Mouse (Mus musculus) layer of hippocampus, postnatal 10 days (tissue): ENCODE measurements at regions not wholly inside any gene's neighbourhood (a gene's known extent, or its start where the extent isn't known, plus 50 kb on each side); places are given as distances from the start of the nearest gene placed in this dataset.
A peak's percentile ranks its signal among the peaks of the same experiment; 100 is the strongest.

Experiments used
- DNase-seq, 2 experiments: peaks; one replicate each; pipeline ENCODE4 v3.0.0; 2021; ENCODE audit warnings: low spot score in 2 of 2

DNA sequence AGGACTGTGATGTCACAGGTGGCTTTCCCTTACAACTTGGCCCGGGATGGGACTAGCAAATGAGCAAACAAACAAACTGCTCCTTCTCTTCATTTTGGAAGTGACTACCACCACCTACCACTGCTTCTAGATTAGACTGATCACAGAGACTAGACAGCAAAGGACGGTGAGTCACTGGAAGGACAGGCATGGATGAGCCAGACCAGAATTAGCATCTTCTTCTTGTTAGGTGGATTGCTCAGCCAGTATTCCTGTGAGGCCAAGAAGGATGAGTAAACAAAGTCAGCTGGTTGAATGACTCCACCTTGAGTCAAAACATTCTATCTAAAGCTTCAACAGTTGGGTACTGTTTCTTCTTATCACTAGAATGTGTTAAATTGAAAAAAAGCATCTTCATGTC lies 385.1 kb upstream of the Mon1b start:
- no peak for DNase-seq

DNA sequence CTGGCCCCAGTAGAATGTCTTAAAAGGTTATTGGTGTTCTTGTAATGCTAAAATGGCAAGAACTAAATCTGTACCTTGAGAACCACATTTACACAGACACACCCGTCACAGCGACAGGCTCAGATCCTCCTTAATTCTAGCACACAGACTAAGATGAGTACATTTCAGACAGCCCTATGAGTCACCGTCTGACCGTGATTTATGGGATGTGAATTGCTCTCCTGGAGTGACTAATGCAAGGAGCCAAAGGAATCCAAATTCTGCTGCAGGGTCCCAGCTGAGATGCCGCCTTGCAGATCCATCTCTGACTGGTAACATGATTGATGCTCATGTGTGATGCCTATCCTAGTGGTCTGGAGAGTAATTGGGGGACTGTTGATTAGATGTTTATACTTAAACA lies 381.3 kb upstream of the Mon1b start:
- DNase-seq: no peak

DNA sequence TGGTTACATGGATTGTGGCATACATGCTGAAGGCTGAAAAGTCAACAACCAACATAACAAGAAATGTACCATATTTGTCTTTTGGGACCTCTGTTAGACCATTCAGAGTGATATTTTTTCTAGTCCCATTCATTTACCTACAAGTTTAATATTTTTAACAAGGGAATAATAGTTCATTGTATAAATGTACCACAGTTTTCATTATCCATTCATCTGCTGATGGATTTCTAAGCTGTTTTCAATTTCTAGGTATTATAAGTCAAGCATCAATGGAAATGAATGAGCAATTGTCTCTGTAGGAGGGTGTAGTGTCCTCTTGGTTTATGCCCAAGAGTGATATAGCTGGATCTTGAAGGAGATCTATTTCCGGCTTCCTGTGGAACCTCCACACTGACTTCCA lies 375.9 kb upstream of the Mon1b start:
- no peak for DNase-seq

DNA sequence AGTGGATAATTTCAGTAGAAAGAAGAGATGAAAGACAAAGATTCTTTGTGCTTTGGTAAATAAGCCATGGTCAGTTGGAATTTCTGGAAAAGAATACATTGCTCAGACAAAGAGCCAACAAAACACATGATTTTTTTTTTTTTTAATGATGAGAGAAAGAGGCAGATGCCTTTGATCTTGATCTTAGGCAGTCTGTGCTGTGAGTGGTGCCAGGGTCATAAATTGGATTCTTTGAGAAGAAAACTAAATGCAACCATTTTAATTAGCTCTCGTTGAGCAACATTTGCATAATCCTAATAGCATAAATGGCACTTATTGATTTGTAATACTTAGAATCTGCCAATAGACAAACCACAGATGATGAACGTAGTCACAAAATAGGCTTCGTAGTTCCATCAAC lies 372.1 kb upstream of the Mon1b start:
- no peak for DNase-seq

DNA sequence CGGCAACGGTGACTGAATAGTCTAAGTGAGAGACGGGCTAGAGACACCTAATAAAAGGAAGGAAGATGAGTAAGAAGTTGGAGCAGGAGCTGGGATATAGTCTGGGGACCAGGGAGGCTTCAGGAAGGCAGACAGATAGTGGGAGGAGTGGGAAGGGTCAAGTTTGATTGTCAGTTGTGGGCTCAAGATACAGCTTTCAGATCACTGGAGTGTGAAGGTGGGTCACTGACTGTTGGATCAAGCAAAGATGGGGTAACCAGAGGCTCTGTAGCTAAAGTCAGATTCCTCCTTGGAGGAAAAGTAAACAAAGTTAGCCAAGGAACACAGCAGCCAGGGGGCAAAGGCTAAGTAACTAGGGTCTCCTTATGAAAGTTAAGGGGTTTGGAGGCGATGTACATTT lies 364.1 kb upstream of the Mon1b start:
- no peak for DNase-seq

DNA sequence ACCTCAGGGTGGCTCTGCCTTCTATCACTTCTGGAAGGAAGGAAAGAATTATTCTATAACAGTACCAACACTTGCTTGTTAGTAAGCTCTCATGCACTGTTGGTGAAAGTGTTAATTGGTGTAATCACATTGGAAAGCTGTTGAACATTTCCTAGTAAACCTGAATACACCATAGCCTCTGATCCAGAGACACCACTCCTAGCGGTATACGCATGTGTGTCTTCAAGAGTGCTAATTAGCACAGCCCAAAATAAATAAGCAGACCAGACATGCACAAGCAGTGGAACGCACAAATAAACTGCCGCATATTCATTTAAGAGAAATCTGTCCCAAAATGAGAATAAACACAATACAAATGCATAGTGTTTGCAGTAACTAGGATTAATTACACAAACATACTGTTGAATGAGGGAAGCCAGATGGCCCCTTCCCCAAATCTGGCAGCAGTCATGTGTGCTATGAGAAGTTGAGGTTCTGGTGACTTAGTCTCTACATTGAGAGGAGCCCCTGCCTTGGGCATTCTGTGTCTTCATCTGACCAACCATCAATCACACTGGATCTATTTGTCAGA lies 335.0 kb upstream of the Mon1b start:
- DNase-seq: no peak

DNA sequence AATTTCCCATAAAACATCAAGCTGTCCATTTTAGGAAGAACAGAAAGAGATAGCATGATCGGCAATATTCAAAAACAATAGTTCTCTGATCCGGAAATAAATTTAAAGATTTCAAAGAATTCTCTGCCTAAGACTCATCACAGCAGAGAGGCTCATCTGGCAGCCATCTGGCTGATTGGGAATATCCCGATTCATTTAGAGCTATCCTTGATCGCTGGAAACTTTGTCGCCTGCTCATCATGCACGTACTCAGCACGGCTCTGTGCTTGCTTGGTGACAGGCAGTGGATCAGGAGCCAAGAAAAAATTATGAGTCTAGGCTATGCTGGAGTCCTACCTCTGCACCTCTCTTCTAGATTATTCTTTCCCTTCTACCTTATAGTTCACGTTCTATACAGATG lies 332.0 kb upstream of the Mon1b start:
- peak; percentile 12 to 24 for DNase-seq

DNA sequence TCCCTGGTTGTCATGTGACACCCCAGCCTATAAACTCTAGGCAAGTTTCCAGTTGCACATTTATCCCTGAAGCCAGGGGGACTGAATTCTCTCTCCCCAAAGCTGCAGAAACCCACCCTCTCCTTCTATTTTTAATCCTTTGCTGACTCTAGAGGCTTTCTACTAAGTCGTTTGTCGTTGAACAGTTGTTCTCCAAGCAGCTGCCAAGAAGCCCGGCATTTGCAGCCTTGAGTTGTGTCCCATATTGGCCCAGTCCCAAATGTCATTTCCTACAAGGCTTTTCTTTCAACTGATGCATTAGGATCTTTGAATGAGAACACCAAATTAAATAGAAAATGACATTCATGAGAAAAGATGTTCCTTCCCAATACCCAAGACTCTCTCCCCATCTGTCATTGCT lies 318.2 kb upstream of the Mon1b start:
- peak; percentile 6 to 22 for DNase-seq

DNA sequence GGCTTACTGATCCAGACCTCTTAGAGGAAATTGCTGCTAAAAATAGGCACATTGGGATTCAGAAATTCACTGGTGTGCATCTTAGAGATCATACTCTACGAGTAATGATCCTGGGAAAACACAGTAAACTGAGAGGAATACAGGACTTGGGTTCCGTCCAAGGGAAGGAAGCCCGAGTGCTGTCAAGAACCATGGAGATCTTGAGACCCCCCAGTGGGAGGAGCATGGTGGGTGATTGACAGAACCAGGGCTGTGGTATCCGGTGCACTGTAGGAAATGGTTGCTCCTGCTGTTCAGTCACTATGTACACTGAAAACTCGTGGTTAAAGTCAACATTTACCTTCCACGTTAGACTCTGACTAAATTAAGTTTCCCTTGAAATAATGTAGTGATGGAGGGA lies 303.8 kb upstream of the Mon1b start:
- DNase-seq: no peak

DNA sequence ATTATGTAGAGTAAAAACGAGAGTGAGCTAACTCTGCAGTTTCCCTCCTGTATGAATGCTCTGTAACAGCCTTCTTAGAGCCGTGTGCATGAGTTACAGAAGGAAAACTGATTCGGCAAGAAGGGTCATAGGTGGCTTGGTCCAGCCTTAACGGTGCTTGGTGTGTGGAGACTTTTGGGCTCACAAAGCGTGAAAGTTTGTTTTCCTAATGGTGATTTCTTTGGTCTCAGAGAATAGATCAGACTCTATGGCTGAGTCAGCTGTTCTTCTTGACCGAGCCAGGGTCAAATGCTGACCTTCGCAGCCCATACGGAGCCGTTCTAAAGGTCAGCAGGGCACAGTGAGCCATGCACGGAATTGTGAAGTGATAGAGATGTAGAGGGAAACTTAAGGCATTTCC lies 294.1 kb upstream of the Mon1b start:
- DNase-seq: no peak

DNA sequence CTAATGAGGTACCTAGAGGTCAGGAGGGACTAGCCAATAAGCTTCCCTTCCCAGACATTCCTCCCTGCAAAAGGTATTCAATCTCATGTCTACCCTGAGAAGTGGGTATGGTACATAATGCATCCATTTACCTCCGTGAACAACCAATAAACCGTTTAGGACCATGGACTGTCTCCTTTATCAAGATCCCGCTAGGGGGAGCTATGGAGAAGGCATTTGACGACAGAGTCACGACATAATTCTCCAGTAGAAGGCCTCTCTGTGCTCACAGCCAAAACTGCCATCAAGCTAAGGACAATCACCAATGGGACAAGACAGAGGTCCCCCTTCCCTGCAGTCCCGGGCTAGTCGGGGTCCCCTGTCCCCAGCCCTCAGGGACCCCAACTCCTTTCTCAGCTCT lies 273.5 kb upstream of the Mon1b start:
- DNase-seq: no peak

DNA sequence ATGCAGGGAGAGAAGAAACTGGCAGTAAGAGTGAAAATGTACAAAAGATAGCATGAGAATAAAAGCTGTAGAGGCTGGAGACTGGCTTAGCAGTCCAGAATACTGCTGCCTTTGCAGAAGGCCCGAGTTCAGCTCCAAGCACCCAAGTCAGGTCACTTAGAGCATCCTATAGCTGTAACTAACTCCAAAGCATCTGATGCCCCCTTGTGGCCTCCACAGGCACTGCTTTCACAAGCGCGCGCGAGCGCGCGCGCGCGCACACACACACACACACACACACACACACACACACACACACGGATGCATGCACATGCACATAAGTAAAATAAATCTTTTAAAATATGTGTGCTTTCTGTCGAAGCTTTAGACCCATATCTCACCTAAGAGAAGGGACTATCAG lies 271.2 kb upstream of the Mon1b start:
- DNase-seq: no peak

DNA sequence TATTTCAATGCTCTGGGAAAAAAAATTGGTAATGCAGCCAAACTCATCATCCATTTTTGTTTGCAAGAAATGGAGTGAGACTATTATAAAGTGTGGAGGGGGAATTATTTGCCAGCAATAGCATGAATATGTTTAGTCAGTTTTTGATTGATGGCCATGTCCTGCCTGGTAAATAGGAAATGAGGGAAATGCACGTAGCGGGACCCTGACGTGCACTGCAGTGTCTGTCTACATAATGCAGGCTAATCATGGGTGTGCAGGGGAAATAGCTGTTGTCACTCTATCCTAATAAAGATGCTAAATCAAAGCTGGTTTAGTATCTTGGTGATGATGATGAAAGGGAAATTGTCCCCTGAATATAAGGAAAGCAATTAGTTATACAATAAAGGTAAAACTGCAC lies 251.9 kb upstream of the Mon1b start:
- no peak for DNase-seq

DNA sequence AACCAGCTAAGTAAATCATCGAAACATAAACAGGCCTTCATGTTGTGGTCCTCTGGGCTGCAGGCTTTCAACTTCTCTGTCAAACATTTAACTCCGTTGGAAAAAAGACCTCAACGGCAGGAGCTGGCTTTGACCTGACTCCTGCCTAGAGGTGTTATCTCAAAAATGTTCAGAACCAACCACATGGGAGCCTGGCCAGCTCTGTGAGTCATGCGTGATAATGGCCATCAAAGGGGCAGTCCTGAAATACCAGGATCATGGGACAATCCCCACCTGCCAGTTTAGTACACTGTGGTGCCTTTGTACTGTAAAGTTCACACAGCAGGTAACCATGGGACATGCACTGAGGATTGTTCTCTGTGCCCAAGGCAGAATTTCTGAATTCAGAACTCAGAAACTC lies 251.4 kb upstream of the Mon1b start:
- no peak for DNase-seq

DNA sequence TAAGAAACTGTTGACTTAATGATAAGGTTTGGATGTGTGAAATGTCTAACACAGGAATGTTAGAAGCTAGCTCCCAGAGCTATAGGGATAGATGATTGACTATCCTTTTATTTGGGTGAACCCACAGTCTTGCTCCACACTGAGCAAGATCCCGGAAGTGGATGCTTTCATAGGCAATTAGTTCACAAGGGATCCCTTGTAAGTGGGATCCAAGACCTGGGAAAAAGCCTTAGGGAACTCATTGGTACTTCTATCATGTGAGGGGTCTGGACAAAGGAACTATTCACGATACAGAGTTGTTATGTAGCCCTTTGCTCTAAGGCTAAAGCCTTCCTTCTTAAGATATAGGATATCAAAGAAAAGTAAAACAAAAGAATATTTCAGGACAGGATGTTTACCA lies 245.9 kb upstream of the Mon1b start:
- DNase-seq: no peak

DNA sequence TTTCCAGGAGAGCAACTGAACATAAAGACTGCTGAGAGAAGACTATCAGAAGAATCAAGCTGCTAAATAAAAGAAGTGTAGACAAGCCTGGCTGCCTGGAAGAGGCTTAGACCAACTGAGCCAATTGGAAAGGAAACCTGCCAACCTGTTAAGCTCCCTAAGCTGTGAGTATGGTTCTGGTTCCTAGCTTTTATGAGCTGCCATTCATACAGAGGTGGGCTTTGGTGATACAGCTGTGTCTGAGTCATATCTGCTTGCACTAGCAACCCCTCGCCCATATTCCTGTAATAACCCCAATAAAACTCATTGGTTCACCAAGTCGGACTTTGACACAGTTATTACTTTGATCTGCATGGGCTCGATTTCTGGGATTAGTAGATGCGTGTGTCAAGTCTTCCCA lies 245.3 kb upstream of the Mon1b start:
- DNase-seq: no peak

DNA sequence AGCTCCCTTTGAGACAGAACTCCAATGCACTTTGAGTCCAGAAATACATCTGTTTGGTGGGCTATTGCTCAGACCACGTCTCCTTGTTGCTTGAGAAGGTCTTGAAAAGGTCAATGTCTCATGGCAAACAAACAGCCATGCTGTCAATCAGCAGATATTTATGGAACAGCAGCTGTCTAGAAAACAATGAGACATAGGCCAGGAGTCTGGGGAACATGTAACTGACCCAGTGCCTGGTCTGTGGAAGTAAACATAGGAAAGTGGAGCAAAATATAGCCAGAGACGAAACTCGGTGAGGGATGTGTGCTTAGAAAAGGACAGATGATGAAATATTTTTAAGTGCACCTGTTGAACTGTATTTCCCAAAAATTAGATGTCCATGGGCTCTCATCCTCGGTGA lies 241.1 kb upstream of the Mon1b start:
- no peak for DNase-seq

DNA sequence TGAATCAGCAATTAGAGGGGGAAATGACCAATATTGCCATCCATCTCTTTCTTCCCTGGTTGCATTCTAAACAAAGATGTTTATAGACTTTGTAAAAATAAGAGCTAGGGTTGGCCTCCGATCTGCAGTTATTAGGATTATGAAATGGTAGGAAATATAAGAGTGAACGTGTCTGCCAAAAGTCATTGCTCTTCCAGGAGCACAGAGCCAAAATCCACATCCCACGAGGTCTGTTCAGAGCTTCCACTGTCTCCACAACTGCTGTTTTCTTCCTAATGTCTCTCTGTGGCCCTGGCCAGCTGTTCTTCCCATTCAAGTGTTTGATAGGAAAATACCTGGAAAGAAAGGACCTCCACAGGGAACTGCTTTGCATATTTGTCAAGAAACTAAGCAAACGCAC lies 230.2 kb upstream of the Mon1b start:
- DNase-seq: no peak

DNA sequence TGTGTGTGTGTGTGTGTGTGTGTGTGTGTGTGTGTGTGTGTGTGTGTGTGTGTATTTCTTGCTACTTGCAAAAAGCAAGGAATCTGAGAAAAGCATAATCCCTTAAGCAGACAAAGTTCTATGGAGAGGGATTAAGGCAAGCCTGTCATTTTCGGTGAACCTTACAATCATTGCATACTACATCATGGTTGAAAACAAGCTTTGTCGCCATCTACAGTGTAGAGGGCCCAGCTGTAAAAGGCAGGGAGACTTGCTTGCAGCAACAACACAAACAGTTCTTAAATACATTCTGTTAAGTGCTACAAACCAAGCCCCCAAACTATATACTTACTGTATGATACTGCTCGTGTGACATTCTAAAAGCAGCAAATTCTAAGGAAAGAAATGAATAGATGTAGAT lies 216.0 kb upstream of the Mon1b start:
- DNase-seq: peak in 1 of 2 experiments; percentile 16

DNA sequence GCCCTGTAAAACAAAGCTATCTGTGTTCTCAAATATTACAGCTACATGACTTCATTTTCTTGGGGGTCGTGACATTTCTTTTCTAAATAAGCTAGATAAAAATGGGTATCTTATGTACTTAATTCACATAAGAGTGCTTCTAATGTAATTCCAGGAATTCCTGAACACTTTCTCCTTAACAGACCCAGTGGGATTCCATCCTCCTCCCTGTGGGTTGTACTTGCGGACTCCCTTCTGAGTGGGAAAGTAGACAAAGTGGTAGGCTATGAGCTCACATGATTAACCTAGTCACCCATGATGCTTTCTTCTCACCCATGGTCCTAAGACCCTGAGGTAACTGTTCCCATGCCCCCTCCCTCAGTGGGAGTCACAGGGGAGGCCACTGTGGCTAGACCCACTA lies 212.7 kb upstream of the Mon1b start:
- no peak for DNase-seq

DNA sequence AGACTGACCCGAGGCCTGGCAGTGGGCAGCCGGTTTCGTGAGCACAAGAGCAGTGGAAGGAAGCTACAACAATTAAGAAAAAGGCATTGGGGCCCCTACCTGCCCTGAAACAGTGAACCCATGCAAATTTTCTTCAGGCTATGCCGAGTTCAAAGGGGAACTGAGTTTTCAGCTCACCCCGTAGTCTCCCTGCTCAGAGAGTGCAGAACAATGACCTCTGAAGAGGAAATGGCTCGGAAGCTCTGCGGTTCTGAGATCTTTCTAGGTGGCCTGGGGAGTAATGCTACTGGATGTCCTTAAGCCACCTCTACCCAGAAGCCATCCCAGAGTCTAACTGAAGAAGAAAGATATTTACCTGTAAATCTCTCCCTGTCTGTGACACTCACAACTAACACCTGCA lies 196.3 kb upstream of the Mon1b start:
- DNase-seq: no peak

DNA sequence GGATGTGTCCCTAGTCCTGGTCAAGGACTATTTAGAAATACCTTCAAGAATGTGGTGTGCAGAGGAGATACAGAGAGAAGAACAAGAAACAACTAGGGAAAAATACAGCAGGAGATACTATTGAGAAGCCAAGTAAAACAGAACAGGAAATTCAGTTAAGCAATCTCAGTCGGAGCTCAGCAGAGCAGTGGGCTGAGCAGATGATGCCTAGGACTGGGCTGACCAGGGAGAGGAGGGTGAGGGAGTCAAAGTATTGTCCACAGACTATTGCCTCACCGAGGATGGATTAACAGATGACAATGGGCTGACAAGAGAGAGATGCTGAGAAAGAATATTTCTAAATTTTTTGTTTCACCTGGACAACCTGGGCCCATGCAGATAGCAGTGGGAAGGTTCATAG lies 181.4 kb upstream of the Mon1b start:
- DNase-seq: no peak

DNA sequence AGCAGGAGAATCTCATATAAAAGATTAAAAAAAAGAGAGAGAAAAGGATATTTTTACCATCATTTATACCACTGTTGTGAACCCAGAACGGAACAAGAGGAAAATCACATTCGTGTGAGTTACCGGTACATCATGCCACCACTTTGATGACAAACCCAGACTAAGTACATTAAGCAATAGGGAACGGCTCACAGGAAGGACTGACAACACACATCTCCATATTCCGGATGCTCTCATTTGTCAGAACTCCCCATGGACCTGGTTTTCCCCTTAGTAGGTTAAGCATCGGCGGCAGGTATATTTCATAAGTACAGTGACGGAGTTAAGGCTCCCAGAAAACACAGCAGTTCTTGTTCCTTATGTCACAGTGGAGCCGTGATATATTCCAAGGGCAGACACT lies 170.8 kb upstream of the Mon1b start:
- DNase-seq: no peak

DNA sequence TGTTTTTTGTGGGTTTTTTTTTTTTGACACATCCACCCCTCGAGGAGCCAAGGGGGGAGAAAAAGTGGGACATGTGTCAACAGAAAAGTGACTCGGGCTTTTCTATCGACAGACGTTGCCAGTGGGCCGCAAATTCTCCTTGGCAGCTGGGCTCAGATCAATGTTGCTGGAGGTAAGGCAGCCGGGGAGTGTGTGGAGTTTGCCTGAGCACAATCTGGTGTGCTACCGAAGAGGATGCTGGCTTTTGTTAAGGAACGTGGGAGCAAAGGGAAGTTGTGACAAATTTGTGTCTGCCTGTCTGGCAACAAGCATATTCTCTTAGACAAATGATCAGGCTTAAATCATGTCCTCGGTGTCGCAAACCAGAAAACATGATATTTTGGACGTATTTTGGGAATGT lies 170.2 kb upstream of the Mon1b start:
- peak; percentile 10 to 16 for DNase-seq
